21 mouse cellular contexts compared by ENCODE assay signal in the genomic region with DNA sequence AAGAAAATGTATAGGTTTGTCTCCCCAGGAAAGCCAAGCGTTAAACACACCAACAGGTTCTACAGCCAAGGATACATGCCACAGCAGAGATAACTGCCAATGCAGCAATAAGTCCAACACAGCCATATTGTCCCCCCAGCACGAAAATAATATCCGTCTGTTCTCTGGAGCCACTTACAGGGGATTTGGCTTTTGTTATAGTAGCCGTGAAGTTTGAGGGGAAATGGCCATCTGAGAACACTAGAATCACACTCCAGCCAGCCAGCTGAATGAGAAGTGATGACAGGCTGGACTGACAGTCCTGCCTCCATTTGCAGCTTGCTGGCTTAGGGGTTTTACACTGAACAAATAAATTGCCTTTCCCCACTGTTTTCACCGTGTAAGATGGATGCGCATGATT. TPM values are rescaled to one million over a fixed set of nuclear protein-coding genes. Genes with fewer than 3 reads are reported as not detected.
DNase-seq lines count a peak whose midpoint lies in the region; ATAC-seq lines count a peak whose summit lies in the region.
"Had no signal": no experiment of that assay in that cellular context is flagged by ENCODE, and none has a peak within 500 bp of the region (broad histone marks: within the 10 kb centered on the region; RNA-seq: fewer than 3 reads in every experiment).

No protein-coding gene starts in this region.

- no peaks in the 10 kb centered on the region for H3K27me3 ChIP-seq in forebrain, embryonic 15.5 days
- H3K27me3 ChIP-seq in forebrain, embryonic 12.5 days: no peaks in the 10 kb centered on the region
- no peaks in the 10 kb centered on the region for H3K27me3 ChIP-seq in heart, embryonic 14.5 days (ENCODE audit: control insufficient read depth, insufficient read depth, low read length)
- no peaks in the 10 kb centered on the region for H3K27me3 ChIP-seq in lung, embryonic 16.5 days (ENCODE audit: control insufficient read depth, insufficient read depth, low read depth, low read length)
- H3K27me3 ChIP-seq: embryonic facial prominence, embryonic 13.5 days; limb, embryonic 15.5 days; midbrain, embryonic 15.5 days had no signal

- H3K36me3 ChIP-seq in forebrain, embryonic 15.5 days: no peaks in the 10 kb centered on the region
- H3K36me3 ChIP-seq in forebrain, embryonic 12.5 days (replicated peaks): no peaks in the 10 kb centered on the region
- H3K36me3 ChIP-seq in heart, embryonic 14.5 days (ENCODE audit: control insufficient read depth, insufficient read depth, low read length): no peaks in the 10 kb centered on the region
- H3K36me3 ChIP-seq in lung, embryonic 16.5 days (ENCODE audit: control insufficient read depth, insufficient read depth, low read length): no peaks in the 10 kb centered on the region
- H3K36me3 ChIP-seq: embryonic facial prominence, embryonic 13.5 days; limb, embryonic 15.5 days; midbrain, embryonic 15.5 days had no signal

- ATAC-seq in forebrain, embryonic 15.5 days (replicated peaks): 0 out of 2 replicates have a peak, but pooled peaks have one; percentile 27
- ATAC-seq in forebrain, embryonic 12.5 days (ENCODE audit: low FRiP score): no peak
- ATAC-seq in heart, embryonic 14.5 days (ENCODE audit: insufficient number of reproducible peaks, insufficient read depth, low FRiP score, low read depth): no peak
- peak; percentile 66; the same call in 1 of the 2 replicates for ATAC-seq in lung, embryonic 16.5 days (ENCODE audit: low read depth)
- ATAC-seq: midbrain, embryonic 15.5 days had no signal

- no peak for DNase-seq in heart, postnatal 14 days
- DNase-seq in lung, postnatal 36 days: no peak
- no peak for DNase-seq in T-cell, adult 2 months (ENCODE audit: low spot score)
- DNase-seq: adrenal gland, adult 2 months; heart, postnatal 36 days; kidney, adult 11 months had no signal

- intact Hi-C loops in heart, postnatal 14 days (cut with DNase I): no loop called here

- peak overlapping the region; percentile 58 for H3K27ac ChIP-seq in forebrain, embryonic 15.5 days (replicated peaks)
- H3K27ac ChIP-seq in forebrain, embryonic 12.5 days: no peak overlapping the region
- no peak overlapping the region for H3K27ac ChIP-seq in heart, embryonic 14.5 days (replicated peaks in 1 of 2; ENCODE audit: control insufficient read depth in 1 of 2, insufficient read depth in 1 of 2, low read depth in 2 of 2, low read length in 2 of 2)
- H3K27ac ChIP-seq in lung, embryonic 16.5 days (ENCODE audit: low read length): no peak overlapping the region
- H3K27ac ChIP-seq: embryonic facial prominence, embryonic 13.5 days; limb, embryonic 15.5 days; midbrain, embryonic 15.5 days had no signal

- WGBS in forebrain, embryonic 15.5 days: 51% methylated on average over 6 of the region's 6 CpGs
- 60% methylated on average over 6 of the region's 6 CpGs for WGBS in forebrain, embryonic 12.5 days
- 37% methylated on average over 6 of the region's 6 CpGs for WGBS in heart, embryonic 14.5 days
- 36% methylated on average over 6 of the region's 6 CpGs for whole genome bisulfite sequencing in lung, embryonic 16.5 days

- no peak overlapping the region for H3K4me2 ChIP-seq in forebrain, embryonic 15.5 days (replicated peaks)
- H3K4me2 ChIP-seq in forebrain, embryonic 12.5 days: no peak overlapping the region
- peak overlapping the region; percentile 19 for H3K4me2 ChIP-seq in heart, embryonic 14.5 days (ENCODE audit: low read length)
- no peak overlapping the region for H3K4me2 ChIP-seq in lung, embryonic 16.5 days (ENCODE audit: low read depth, low read length)
- H3K4me2 ChIP-seq: embryonic facial prominence, embryonic 13.5 days; limb, embryonic 15.5 days; midbrain, embryonic 15.5 days had no signal

- H3K9ac ChIP-seq in forebrain, embryonic 15.5 days (replicated peaks): no peak overlapping the region
- no peak overlapping the region for H3K9ac ChIP-seq in forebrain, embryonic 12.5 days
- H3K9ac ChIP-seq in heart, embryonic 14.5 days (ENCODE audit: low read length): no peak overlapping the region
- H3K9ac ChIP-seq in lung, embryonic 16.5 days (ENCODE audit: low read length): no peak overlapping the region
- H3K9ac ChIP-seq: embryonic facial prominence, embryonic 13.5 days; limb, embryonic 15.5 days; midbrain, embryonic 15.5 days had no signal

- peaks cover 22% of the 10 kb centered on the region for H3K4me1 ChIP-seq in forebrain, embryonic 15.5 days
- H3K4me1 ChIP-seq in forebrain, embryonic 12.5 days: no peaks in the 10 kb centered on the region
- peaks cover 0 to 13% of the 10 kb centered on the region in 2 experiments; a peak in 2 of 4 replicates for H3K4me1 ChIP-seq in heart, embryonic 14.5 days (ENCODE audit: control insufficient read depth in 2 of 2, insufficient read depth in 2 of 2, low read length in 2 of 2)
- H3K4me1 ChIP-seq in lung, embryonic 16.5 days (replicated peaks; ENCODE audit: control insufficient read depth, insufficient read depth, low read length): peaks cover 3% of the 10 kb centered on the region; the same call in 1 of the 2 replicates
- H3K4me1 ChIP-seq: midbrain, embryonic 15.5 days had no signal

- H3K9me3 ChIP-seq in forebrain, embryonic 15.5 days: no peaks in the 10 kb centered on the region
- no peaks in the 10 kb centered on the region for H3K9me3 ChIP-seq in forebrain, embryonic 12.5 days
- H3K9me3 ChIP-seq in heart, embryonic 14.5 days (ENCODE audit: control insufficient read depth, low read length): no peaks in the 10 kb centered on the region
- H3K9me3 ChIP-seq in lung, embryonic 16.5 days (ENCODE audit: control insufficient read depth, low read length): no peaks in the 10 kb centered on the region
- H3K9me3 ChIP-seq: embryonic facial prominence, embryonic 13.5 days; limb, embryonic 15.5 days; midbrain, embryonic 15.5 days had no signal

- H3K4me3 ChIP-seq in forebrain, embryonic 15.5 days: no peak overlapping the region
- H3K4me3 ChIP-seq in forebrain, embryonic 12.5 days (replicated peaks): no peak overlapping the region
- H3K4me3 ChIP-seq in heart, embryonic 14.5 days (ENCODE audit: control insufficient read depth in 1 of 2, insufficient read depth in 1 of 2, low read depth in 1 of 2, low read length in 2 of 2): no peak overlapping the region
- no peak overlapping the region for H3K4me3 ChIP-seq in lung, embryonic 16.5 days (ENCODE audit: low read length)
- H3K4me3 ChIP-seq: embryonic facial prominence, embryonic 13.5 days; limb, embryonic 15.5 days; midbrain, embryonic 15.5 days; myocyte had no signal

RNA-seq across cellular contexts. Expression of a gene that starts 10.9 kb away (rescaled TPM):
- polyA plus RNA-seq in forebrain, embryonic 15.5 days (2015; fragmentation: Nextera tagmentation; extraction: Ambion mirVana): 1.1 and 1.3 TPM in 2 replicates
- polyA plus RNA-seq in forebrain, embryonic 12.5 days (2016; fragmentation: Nextera tagmentation; extraction: Ambion mirVana): not detected in 2 replicates
- polyA plus RNA-seq in heart, embryonic 14.5 days (2014; fragmentation: Nextera tagmentation; extraction: Ambion mirVana): 0.24 and 0.49 TPM in 2 replicates
- total RNA-seq in heart, postnatal 14 days (2021): not detected
- 0.05 and 0.26 TPM in 2 replicates for polyA plus RNA-seq in lung, embryonic 16.5 days (2015; fragmentation: Nextera tagmentation; extraction: Ambion mirVana)
- total RNA-seq: gastrocnemius, adult 8-10 months; granulocyte monocyte progenitor cell, adult 5-6 weeks; heart, postnatal 36 days; megakaryocyte-erythroid progenitor cell, adult 5-6 weeks had no signal
- polyA plus RNA-seq: adrenal gland, adult 2 months; large intestine, adult 2 months; myocyte had no signal

RNA-seq across cellular contexts. Expression of a gene that starts 57.1 kb away (rescaled TPM):
- polyA plus RNA-seq in forebrain, embryonic 15.5 days (2015; fragmentation: Nextera tagmentation; extraction: Ambion mirVana): not detected in 2 replicates
- 0.09 and 0.15 TPM in 2 replicates for polyA plus RNA-seq in forebrain, embryonic 12.5 days (2016; fragmentation: Nextera tagmentation; extraction: Ambion mirVana)
- polyA plus RNA-seq in heart, embryonic 14.5 days (2014; fragmentation: Nextera tagmentation; extraction: Ambion mirVana): not detected in 2 replicates
- total RNA-seq in heart, postnatal 14 days (2021): under 1 TPM in 1 of 2 experiments, not detected in 1; 0.27 TPM
- polyA plus RNA-seq in lung, embryonic 16.5 days (2015; fragmentation: Nextera tagmentation; extraction: Ambion mirVana): 0.05 TPM in 1 of 2 replicates, not detected in the other
- total RNA-seq: granulocyte monocyte progenitor cell, adult 5-6 weeks; heart, postnatal 36 days; layer of hippocampus, postnatal 25 days; megakaryocyte-erythroid progenitor cell, adult 5-6 weeks had no signal
- polyA plus RNA-seq: liver, embryonic 16.5 days; midbrain, embryonic 15.5 days; myocyte; neural tube, embryonic 14.5 days had no signal

Comparison
In these comparisons a context has a peak if more than half of its experiments do, and no peak if none do; other contexts are left out.
1. ATAC-seq: peak in forebrain, embryonic 15.5 days (single experiment) and lung, embryonic 16.5 days (single experiment); none in forebrain, embryonic 12.5 days (single experiment) and heart, embryonic 14.5 days (single experiment).